Mouse (Mus musculus): ENCODE data around the gene Zfp239. TPM values are rescaled to one million over a fixed set of nuclear protein-coding genes. Genes with fewer than 3 reads are reported as not detected.
A peak's percentile ranks its signal among the peaks of the same experiment; 100 is the strongest.
"Not testable (repeated sequence)": the region's sequence is repeated elsewhere in the genome, so short reads cannot be mapped to it uniquely, and the experiment has no call there.

The Zfp239 gene
- polyA plus RNA-seq, 1 experiment from 2014 or later = 16.8 TPM

- H3K9me3 ChIP-seq (replicated peaks; ENCODE audit: control insufficient read depth, low read length, poor library complexity, severe bottlenecking); H3K4me3 ChIP-seq (ENCODE audit: low read depth, low read length); H3K4me1 ChIP-seq (ENCODE audit: control insufficient read depth, insufficient read depth, low read length); H3K27me3 ChIP-seq (ENCODE audit: control insufficient read depth, insufficient read depth, low read depth, low read length); H3K27ac ChIP-seq (ENCODE audit: low read length); H3K4me2 ChIP-seq (ENCODE audit: low read length); ATAC-seq; H3K9ac ChIP-seq (ENCODE audit: low read depth, low read length): not testable (repeated sequence)
- H3K36me3 ChIP-seq (ENCODE audit: control insufficient read depth, insufficient read depth, low read length) = peaks cover 51% of the 10 kb centered on the region
- 87% methylated on average over 4 of the region's 4 CpGs for WGBS
Observed at GRCm38 (mm10) chr6:117846671-117847070, 15.2 kb upstream of the Zfp239 start.

DNA sequence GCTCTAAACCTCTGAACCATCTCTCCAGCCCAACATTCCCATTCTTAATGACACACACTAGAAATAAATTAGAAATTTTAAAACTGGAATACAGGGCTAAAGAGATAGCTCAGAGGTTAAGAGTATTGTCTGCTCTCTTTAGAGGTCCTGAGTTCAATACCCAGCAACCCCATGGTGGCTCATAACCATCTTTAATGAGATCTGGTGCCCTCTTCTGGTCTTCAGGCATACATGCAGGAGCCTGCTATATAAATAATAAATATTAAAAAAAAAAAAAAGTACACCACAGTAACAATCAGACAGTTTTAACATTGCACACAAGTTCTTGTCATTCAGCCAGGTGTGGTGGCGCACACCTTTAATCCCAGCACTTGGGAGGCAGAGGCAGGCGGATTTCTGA, 14.1 kb upstream of the Zfp239 start:
- no peak for ATAC-seq
- Histone ChIP-seq H3K4me1 (ENCODE audit: control insufficient read depth, insufficient read depth, low read length) (no peaks in the 10 kb centered on the region), H3K9ac (ENCODE audit: low read depth, low read length) (no peak overlapping the region), H3K27me3 (ENCODE audit: control insufficient read depth, insufficient read depth, low read depth, low read length) (no peaks in the 10 kb centered on the region), H3K27ac (ENCODE audit: low read length) (no peak overlapping the region), H3K4me2 (ENCODE audit: low read length) (no peak overlapping the region), H3K36me3 (ENCODE audit: control insufficient read depth, insufficient read depth, low read length) (peaks cover 51% of the 10 kb centered on the region), H3K9me3 (replicated peaks; ENCODE audit: control insufficient read depth, low read length, poor library complexity, severe bottlenecking) (no peaks in the 10 kb centered on the region), H3K4me3 (ENCODE audit: low read depth, low read length) (no peak overlapping the region)
- WGBS = 100% methylated on average over 2 of the region's 2 CpGs

DNA sequence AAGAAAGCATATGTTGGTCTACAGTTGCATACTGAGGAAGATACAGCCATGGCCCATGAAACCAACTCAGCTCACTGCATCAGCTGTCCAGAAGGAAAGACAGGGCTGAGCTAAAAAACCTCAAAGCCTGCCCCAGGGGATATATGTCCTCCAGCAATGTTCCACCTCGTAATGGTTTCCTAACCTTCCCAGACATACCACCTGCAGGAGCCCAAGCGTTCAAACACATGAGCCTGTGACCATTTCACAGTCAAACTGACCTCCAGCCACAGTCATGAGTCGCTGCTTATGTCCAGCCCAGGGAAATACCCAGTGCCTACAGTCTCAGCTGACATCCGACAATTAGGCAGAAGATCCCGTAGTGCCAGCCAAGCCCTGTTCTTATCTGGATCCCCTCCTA, 13.3 kb upstream of the Zfp239 start:
- H3K4me1 ChIP-seq (ENCODE audit: control insufficient read depth, insufficient read depth, low read length) = no peaks in the 10 kb centered on the region
- H3K4me3 ChIP-seq (ENCODE audit: low read depth, low read length) = no peak overlapping the region
- H3K4me2 ChIP-seq (ENCODE audit: low read length) = no peak overlapping the region
- H3K9me3 ChIP-seq (replicated peaks; ENCODE audit: control insufficient read depth, low read length, poor library complexity, severe bottlenecking) = no peaks in the 10 kb centered on the region
- no peak for ATAC-seq
- no peak overlapping the region for H3K9ac ChIP-seq (ENCODE audit: low read depth, low read length)
- H3K27ac ChIP-seq (ENCODE audit: low read length) = no peak overlapping the region
- WGBS = 93% methylated on average over 5 of the region's 5 CpGs
- H3K36me3 ChIP-seq (ENCODE audit: control insufficient read depth, insufficient read depth, low read length) = peaks cover 45% of the 10 kb centered on the region
- H3K27me3 ChIP-seq (ENCODE audit: control insufficient read depth, insufficient read depth, low read depth, low read length) = no peaks in the 10 kb centered on the region

DNA sequence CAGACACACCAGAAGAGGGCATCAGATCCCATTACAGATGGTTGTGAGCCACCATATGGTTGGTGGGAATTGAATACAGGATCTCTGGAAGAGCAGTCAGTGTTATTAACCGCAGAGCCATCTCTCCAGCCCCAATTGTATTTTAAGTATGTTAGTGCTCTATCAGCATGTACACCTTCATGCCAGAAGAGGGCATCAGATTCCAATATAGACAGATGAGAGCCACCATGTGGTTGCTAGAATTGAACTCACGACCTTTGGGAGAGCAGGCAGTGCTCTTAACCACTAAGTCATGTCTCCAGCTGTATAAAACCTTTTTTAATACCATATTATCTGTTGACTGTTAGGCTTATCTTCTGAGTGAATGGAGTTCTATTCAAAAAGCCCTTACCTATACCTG, 10.2 kb upstream of the Zfp239 start:
- Histone ChIP-seq H3K36me3 (ENCODE audit: control insufficient read depth, insufficient read depth, low read length) (peaks cover 18% of the 10 kb centered on the region), H3K4me3 (ENCODE audit: low read depth, low read length) (no peak overlapping the region), H3K27ac (ENCODE audit: low read length) (no peak overlapping the region), H3K4me2 (ENCODE audit: low read length) (no peak overlapping the region), H3K4me1 (ENCODE audit: control insufficient read depth, insufficient read depth, low read length) (no peaks in the 10 kb centered on the region), H3K9ac (ENCODE audit: low read depth, low read length) (no peak overlapping the region), H3K9me3 (replicated peaks; ENCODE audit: control insufficient read depth, low read length, poor library complexity, severe bottlenecking) (no peaks in the 10 kb centered on the region), H3K27me3 (ENCODE audit: control insufficient read depth, insufficient read depth, low read depth, low read length) (no peaks in the 10 kb centered on the region)
- WGBS = 63% methylated on average over 2 of the region's 2 CpGs
- ATAC-seq = no peak

DNA sequence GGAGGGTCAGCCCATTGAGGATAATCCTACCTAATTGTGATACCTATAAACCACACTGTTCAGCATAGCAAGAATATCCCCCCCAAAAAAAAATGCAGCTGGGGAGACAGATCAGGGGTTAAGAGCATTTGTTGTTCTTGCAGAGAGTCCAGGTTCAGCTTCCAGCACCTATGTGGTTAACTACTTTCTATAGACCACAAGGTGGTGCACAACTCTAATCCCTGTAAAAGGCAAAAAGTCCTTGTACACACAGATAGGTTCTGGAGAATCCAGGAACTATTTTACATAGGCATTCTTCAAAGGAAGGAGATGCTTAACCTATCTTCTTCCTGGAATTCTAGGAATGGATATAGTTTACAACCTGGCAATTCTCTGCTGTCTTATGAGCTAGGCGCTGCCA, 3.9 kb upstream of the Zfp239 start:
- Histone ChIP-seq H3K4me1 (ENCODE audit: control insufficient read depth, insufficient read depth, low read length) (no peaks in the 10 kb centered on the region; the same call in 1 of the 2 replicates), H3K4me3 (ENCODE audit: low read depth, low read length) (no peak overlapping the region), H3K9me3 (replicated peaks; ENCODE audit: control insufficient read depth, low read length, poor library complexity, severe bottlenecking) (no peaks in the 10 kb centered on the region), H3K27me3 (ENCODE audit: control insufficient read depth, insufficient read depth, low read depth, low read length) (no peaks in the 10 kb centered on the region), H3K9ac (ENCODE audit: low read depth, low read length) (no peak overlapping the region), H3K27ac (ENCODE audit: low read length) (no peak overlapping the region), H3K4me2 (ENCODE audit: low read length) (no peak overlapping the region), H3K36me3 (ENCODE audit: control insufficient read depth, insufficient read depth, low read length) (no peaks in the 10 kb centered on the region)
- ATAC-seq = no peak
- 90% methylated on average over 1 of the region's 1 CpGs for WGBS

GRCm38 (mm10) chr6:117862465-117862864, 565 bp downstream of the Zfp239 start:
- Histone ChIP-seq H3K36me3 (ENCODE audit: control insufficient read depth, insufficient read depth, low read length) (no peaks in the 10 kb centered on the region), H3K27me3 (ENCODE audit: control insufficient read depth, insufficient read depth, low read depth, low read length) (no peaks in the 10 kb centered on the region), H3K4me3 (ENCODE audit: low read depth, low read length) (peak overlapping the region; percentile 86; the same call in 1 of the 2 replicates), H3K9ac (ENCODE audit: low read depth, low read length) (no peak overlapping the region), H3K4me1 (ENCODE audit: control insufficient read depth, insufficient read depth, low read length) (peaks cover 8% of the 10 kb centered on the region), H3K27ac (ENCODE audit: low read length) (no peak overlapping the region), H3K9me3 (replicated peaks; ENCODE audit: control insufficient read depth, low read length, poor library complexity, severe bottlenecking) (no peaks in the 10 kb centered on the region), H3K4me2 (ENCODE audit: low read length) (peak overlapping the region; percentile 81)
- WGBS = 71% methylated on average over 8 of the region's 8 CpGs
- peak; percentile 23; the same call in 1 of the 2 replicates for ATAC-seq

- 3% methylated on average over 25 of the region's 26 CpGs for WGBS
- peak overlapping the region; percentile 86 for H3K4me3 ChIP-seq (ENCODE audit: low read depth, low read length)
- H3K9me3 ChIP-seq (replicated peaks; ENCODE audit: control insufficient read depth, low read length, poor library complexity, severe bottlenecking) = no peaks in the 10 kb centered on the region
- H3K4me2 ChIP-seq (ENCODE audit: low read length) = peak overlapping the region; percentile 81
- no peaks in the 10 kb centered on the region for H3K27me3 ChIP-seq (ENCODE audit: control insufficient read depth, insufficient read depth, low read depth, low read length)
- peak overlapping the region; percentile 86 for H3K9ac ChIP-seq (ENCODE audit: low read depth, low read length)
- H3K36me3 ChIP-seq (ENCODE audit: control insufficient read depth, insufficient read depth, low read length) = no peaks in the 10 kb centered on the region
- H3K4me1 ChIP-seq (ENCODE audit: control insufficient read depth, insufficient read depth, low read length) = peaks cover 8% of the 10 kb centered on the region
- H3K27ac ChIP-seq (ENCODE audit: low read length) = peak overlapping the region; percentile 50; the same call in 1 of the 2 replicates
- peak; percentile 94 for ATAC-seq
Observed at GRCm38 (mm10) chr6:117862899-117863620, 1.2 kb downstream of the Zfp239 start.

DNA sequence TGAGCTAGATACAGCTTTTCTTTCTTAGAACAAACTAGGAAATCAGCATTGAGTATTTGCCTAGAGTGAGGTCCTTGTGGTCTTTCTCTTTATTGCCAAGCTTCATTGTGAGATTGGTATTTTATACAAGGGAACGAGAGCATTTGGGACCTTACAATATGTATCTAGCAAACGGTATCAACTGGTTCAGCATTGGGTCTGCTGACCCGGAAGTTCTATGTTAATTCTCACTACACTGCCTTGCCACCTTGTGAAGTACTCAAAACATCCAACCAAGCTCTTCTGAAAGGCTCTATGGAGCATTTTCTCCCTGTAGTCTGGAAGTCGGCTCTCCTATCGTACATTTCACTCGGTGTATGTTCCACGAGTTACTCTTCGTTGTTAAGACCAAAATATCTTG, 1.9 kb downstream of the Zfp239 start:
- peak overlapping the region; percentile 86 for H3K4me3 ChIP-seq (ENCODE audit: low read depth, low read length)
- peak overlapping the region; percentile 81 for H3K4me2 ChIP-seq (ENCODE audit: low read length)
- H3K27me3 ChIP-seq (ENCODE audit: control insufficient read depth, insufficient read depth, low read depth, low read length) = no peaks in the 10 kb centered on the region
- no peaks in the 10 kb centered on the region for H3K36me3 ChIP-seq (ENCODE audit: control insufficient read depth, insufficient read depth, low read length)
- no peaks in the 10 kb centered on the region for H3K9me3 ChIP-seq (replicated peaks; ENCODE audit: control insufficient read depth, low read length, poor library complexity, severe bottlenecking)
- peak overlapping the region; percentile 86; the same call in 1 of the 2 replicates for H3K9ac ChIP-seq (ENCODE audit: low read depth, low read length)
- H3K4me1 ChIP-seq (ENCODE audit: control insufficient read depth, insufficient read depth, low read length) = peaks cover 8% of the 10 kb centered on the region
- ATAC-seq = no peak
- WGBS = 96% methylated on average over 8 of the region's 8 CpGs
- no peak overlapping the region for H3K27ac ChIP-seq (ENCODE audit: low read length)

DNA sequence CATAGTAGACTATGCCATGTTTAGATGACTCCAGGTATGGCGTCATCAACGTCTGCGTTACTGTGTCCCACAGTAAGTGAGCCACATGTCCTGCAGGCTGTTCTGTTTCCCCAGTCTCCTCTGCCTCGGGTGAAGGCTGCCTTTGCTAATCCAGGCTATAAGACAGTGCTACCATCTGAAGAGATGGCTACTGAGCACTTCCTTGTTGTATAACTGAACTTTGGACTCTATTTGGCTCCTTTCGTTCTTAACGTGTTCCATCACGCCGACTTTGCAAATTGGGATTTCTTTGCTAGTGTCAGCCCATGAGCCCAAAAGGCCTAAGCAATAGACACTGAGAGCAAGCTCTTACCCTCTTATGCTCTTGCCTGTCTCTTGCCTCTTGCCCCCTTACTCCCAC, 6.3 kb downstream of the Zfp239 start:
- no peaks in the 10 kb centered on the region for H3K9me3 ChIP-seq (replicated peaks; ENCODE audit: control insufficient read depth, low read length, poor library complexity, severe bottlenecking)
- no peak for ATAC-seq
- no peak overlapping the region for H3K4me3 ChIP-seq (ENCODE audit: low read depth, low read length)
- H3K4me2 ChIP-seq (ENCODE audit: low read length) = no peak overlapping the region
- peaks cover 8% of the 10 kb centered on the region for H3K4me1 ChIP-seq (ENCODE audit: control insufficient read depth, insufficient read depth, low read length)
- H3K9ac ChIP-seq (ENCODE audit: low read depth, low read length) = no peak overlapping the region
- peaks cover 10% of the 10 kb centered on the region for H3K36me3 ChIP-seq (ENCODE audit: control insufficient read depth, insufficient read depth, low read length)
- H3K27ac ChIP-seq (ENCODE audit: low read length) = no peak overlapping the region
- no peaks in the 10 kb centered on the region for H3K27me3 ChIP-seq (ENCODE audit: control insufficient read depth, insufficient read depth, low read depth, low read length)
- WGBS = 89% methylated on average over 8 of the region's 8 CpGs
